Mouse (Mus musculus) heart, postnatal 0 days (tissue): ENCODE measurements around the gene Itga3.

Experiments used
- CTCF ChIP-seq: IDR thresholded peaks from 2 replicates; pipeline ENCODE4 v1.5.1; 2016; ENCODE audit warnings: antibody characterized with exemption, control low read depth, low read depth
- EP300 ChIP-seq: IDR thresholded peaks from 2 replicates; pipeline ENCODE4 v1.6.1; 2016; ENCODE audit warnings: antibody characterized with exemption, low read depth

DNA sequence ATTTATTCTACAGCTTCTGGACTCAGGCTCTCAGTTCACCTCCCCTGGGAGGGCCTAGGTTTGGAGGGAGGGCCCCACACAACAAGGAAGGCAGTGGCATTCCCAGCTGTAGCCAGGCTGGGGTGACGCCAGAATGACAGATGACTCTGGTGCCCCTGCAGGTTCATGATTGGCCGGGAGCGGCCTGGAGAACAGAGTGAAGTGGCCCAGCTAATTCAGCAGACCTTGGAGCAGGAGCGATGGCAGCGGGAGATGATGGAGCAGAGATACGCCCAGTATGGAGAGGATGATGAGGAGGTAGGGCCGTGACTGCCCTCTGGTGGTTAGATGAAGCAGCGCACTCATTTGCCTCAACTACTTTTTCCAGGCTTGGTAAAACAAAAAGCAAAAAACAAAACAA lies 75.5 kb downstream of the Itga3 start:
- peak; percentile 84 for TF ChIP-seq CTCF
- TF ChIP-seq EP300: no peak
